Mouse (Mus musculus) T-helper 2 cell (primary cell): ENCODE data around the gene Cd6.

ENCODE experiments used
- in situ Hi-C: fragments of 300-600 bp; cut with MboI, MseI; formaldehyde crosslinking; loops from one replicate; pipeline ENCODE4 v1.15.1; 2025; ENCODE audit warnings: high pct_unique_total_duplicates

The Cd6 gene

DNA sequence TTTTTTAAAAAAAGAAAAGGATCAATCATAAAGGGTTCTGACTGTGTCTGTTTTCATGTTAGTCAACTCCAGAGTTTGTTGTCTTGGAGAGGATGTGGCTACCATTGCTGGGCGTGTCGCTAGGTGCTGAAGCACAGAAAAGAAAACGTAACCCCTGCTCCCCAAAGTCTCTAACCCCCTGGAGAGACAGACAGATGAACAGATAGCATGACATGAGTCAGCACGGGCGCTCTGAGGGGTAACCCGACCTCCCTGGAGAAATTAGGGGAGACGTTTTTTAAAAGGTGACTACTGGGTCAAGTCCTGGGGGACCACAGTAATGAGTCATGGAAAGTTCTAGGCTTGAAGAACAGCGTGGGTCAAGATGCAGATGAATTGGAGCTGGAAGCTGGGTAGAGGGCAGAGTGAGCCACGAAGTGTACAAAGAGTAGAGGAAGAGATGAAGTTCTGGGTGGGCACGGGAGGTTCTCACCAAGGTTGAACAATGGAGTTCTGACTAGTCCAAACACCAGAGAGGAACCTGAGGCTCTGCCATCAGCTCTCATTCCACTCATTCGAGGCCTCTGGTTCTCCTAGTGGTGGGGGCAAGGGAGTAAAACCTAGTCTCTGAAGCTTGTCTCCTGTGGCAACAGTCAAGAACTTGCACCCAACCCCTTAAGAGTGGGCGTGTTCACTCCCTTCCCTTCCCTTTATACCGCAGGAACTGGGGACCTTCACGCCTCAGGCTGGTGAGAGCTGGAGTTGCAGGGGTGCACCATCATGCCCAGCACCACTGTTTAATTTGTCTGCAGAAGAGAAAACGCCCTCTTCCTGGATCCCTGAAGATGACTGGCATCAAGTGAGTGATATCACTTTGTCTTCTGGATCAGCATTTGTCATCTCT, 9.4 kb upstream of the Cd6 start, which contains the start of gene Slc15a3:
Slc15a3 (plus strand) TSS at position 718 of the 883 bp plus-strand sequence.
- in situ Hi-C loops, result loop anchor here (5.0 kb wide), 1 partner anchor 38 kb away; no protein-coding TSS in a partner anchor

DNA sequence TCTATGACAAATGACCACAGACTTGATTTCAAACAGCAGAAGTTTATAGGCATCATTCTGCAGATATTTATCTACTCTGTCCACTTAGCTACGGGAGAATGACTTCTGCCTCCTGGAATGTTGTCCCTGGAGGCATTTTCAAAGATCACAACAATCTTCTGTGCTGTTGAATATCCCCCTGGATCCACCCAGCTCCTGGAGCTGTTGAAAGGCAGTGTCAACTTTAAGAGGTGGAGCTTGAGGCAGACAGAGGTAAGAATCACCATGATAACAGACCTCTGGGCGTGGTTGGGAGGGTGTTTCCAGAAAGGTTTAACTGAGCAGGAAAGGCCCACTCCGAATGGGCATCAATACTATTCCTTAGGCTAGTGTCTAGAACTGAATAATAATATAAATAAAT, 5.8 kb upstream of the Cd6 start:
- in situ Hi-C loops, result loop anchor here (5.0 kb wide), 1 partner anchor 42 kb away; no protein-coding TSS in a partner anchor

DNA sequence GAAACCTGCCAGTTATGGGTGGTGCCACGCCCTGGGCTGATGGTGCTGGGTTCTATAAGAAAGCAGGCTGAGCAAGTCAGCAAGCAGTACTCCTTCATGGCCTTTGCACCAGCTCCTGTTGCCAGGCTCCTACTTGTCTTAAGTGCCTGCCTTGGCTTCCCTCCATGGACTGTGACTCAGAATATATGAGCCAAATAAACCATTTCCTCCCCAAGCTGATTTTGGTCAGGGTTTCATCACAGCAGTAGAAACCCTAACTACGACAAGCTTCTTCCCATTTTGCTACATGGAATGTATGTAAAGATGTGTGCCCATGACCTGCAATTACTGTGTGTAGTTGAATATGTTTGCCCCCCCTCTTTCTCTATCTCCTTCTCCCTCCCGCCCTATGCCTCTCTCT, 3.8 kb upstream of the Cd6 start:
- in situ Hi-C loops, result no loop called here

DNA sequence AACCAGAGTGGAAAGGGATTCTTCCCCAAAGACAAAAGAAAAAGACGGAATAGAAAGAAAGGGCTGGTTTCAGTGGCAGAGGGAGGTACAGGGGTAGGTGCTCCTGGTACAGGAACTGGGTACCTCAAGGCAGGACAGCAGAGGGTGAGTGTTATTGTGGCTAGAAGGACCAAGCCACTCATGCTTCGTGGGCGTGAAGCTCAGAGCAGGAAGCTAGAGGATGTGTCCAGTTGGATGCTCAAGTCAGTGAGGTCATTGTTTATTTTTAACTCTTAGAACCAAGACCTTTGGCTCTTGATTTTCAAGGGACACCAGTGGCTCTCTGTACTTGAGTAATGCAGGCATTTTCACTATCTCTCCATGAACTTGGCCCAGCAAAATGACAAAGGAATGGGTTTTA, 2.2 kb upstream of the Cd6 start:
- in situ Hi-C loops, result no loop called here

DNA sequence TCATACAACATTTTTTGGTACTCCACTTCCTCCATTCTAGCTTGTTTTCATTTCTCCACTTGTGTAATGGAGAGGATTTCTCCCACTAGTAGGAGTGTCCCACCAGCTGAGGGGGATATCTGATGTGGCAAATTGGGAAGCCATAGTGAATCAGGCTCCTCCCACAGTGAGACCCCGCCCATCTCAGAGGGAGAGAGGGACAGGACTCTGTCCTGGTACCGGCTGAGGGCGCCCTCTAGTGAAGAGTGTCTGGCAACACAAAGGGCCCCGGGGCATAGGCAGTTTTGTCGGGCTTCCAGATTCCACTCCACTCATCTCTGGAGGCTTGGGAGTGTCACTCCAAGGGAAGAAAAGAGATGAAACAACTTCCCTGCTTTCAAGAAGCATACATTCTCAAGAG, 1.6 kb upstream of the Cd6 start:
- in situ Hi-C loops, result no loop called here

DNA sequence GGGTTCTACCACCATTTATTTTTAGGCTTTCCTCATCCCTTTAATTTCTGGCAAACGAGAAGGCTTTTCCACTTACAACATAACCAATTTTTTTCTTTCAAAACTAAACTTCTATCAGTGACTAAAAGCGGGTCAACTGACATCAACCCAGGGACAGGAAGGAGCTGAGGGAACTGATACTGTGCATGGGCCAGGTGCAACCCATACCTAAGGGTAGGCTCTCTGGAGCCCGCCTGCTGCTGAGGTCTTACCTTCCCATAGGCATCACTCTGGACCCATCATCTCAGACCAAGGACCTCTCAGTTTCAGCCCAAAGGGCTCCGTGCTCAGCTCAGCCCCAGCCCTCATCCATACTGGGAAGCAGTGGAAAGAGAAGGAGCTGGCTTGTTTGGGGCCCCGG, 1.5 kb downstream of the Cd6 start:
- in situ Hi-C loops, result loop anchor here (5.0 to 10.0 kb wide), 2 partner anchors 91 to 1796 kb away; partner anchors contain the start of gene Cd5

DNA sequence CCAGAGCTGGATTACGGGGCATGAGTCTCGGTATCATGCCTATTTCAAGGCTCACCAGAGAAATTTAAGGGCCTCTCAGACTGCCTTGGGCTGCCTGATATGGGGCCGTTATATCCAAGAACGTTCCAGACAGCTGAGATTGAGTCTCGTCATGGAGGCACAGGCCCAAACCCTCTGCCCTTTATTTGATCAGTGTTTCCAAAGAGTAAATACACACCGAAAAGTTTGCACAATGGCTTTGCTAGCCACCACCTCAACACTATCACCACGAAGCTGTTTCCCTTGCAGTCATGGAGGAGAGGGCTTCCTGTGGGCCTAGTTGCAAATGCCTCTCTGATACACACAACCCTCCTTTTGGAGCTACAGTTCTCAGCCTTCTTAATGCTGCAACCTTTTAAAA, 5.8 kb downstream of the Cd6 start:
- in situ Hi-C loops, result loop anchor here (10.0 kb wide), 1 partner anchor 1801 kb away; no protein-coding TSS in a partner anchor

DNA sequence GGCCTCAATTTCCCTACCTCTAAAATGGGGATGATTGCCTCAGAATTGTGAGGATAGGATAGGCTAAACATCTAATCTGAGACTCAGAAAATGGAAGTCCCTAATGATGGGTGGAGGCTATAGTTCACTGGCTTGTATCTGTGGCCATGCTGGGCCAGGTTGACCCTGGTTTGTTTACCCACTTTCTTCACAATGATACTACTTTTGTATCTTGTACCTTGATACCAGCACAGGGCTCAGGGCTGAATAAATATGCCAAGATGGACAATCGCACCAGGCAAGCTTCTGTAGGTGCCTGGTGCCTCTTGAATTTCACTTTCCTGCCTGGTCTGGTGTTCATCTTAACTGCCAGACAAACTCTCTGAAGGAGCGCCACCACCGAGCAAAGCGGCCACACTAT, 7.3 kb downstream of the Cd6 start:
- in situ Hi-C loops, result loop anchor here (10.0 kb wide), 1 partner anchor 1802 kb away; no protein-coding TSS in a partner anchor

DNA sequence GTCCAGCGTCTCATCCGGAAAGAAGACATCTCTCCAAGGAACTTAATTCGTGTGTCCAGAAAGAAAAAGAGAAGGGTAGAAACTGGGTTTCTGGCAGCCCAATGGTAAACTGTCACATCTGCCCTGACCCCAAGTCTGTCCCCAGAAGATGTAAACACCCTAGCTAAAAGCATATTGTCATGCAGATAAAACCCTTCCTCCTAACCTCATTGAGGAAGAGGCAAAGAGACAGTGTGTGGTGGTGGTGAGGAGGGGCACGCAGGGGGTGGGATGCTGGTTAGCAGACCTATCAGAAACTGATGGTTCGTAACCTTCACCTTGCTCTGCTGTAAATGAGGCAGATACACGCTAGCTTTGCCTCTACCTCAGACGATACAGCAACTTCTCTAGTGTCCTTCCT, 8.5 kb downstream of the Cd6 start:
- in situ Hi-C loops, result loop anchor here (10.0 kb wide), 1 partner anchor 1803 kb away; no protein-coding TSS in a partner anchor

DNA sequence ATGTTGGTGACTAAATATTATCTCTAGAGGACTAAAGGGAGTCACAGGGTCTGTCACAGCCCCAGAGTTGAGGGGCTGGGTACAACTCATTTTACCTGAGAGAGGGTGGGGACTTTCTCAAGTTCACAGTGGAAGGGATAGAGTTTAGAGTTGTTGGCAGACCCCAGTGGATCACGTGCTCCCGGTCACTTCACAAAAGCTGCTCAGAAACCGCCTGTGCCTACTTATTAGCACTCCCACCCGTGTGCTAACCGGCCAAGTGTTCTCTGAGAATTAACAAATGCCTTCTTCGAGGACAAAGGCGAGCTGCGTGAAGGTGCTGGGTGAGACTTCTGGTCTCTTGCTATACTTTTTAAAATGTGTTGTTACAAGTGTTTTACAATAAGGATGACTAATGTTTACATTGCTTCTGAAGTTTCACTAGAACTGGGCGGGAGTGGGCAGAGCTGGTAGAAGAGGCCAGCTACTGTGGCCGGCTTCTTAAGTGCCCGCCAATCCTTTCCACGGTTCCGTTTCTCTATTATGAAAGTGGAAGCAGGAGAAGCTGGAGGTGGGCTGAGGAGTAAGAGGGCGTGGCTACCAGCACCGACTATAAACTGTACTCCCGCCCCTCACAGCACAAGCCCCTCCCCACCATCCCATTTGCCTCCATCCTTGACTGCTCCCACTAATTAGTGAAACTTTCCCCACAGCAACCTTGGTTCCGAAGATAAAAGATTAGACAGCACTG, 11.5 kb downstream of the Cd6 start:
- in situ Hi-C loops, result no loop called here

DNA sequence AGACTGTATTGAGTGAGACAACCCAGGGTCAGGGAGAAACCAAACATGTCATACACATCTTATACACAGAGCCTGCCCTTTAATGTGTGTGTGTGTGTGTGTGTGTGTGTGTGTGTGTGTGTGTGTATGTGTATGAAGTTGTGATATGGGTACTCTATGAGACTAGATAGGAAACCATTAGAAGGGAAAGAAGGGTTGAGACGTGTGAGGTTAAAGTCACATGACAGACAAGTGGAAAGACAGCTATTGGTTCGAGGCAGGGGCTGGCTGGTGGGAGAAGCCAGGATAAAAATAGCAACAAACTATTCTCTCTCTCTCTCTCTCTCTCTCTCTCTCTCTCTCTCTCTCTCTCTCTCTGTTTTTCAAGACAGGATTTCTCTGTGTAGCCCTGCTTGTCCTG, 13.4 kb downstream of the Cd6 start:
- in situ Hi-C loops, result no loop called here

DNA sequence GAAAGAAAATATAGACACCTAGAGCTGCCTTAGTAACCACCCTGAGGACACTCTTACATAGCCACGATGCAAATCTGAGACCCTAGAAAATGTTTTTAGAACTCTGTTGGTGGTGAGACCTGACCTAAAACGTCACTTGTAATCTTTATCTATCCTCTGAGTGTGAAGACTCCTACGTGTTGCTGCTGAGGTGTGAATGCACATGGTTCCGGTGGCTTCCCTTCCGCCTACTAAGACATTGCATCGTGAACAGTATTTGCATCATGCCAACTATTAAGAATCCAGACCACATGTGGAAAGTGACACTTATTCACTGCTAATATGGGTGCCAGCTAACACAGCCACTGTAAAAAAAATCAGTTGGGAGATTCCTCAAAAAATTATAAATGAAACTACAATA, 14.0 kb downstream of the Cd6 start:
- in situ Hi-C loops, result no loop called here

DNA sequence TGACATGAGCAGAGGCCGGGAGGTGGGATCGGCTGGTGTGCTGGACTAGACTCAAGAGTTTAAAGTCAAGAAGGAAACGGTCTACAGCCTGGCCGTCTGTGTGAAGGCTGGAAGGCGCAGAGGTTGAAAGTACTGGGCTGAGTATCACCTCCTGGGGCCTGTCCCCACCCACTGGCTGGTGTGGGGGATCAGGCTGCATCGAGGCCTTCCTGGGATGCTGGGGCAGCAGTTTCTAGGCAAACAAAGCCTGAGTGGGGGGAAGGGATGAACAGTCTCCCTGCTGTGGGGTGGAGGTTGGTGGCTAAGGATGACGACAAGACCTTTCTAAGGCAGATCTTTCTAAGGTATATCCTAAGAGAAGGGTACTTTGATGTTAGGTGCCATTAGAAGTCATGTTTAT, 16.0 kb downstream of the Cd6 start:
- in situ Hi-C loops, result no loop called here

DNA sequence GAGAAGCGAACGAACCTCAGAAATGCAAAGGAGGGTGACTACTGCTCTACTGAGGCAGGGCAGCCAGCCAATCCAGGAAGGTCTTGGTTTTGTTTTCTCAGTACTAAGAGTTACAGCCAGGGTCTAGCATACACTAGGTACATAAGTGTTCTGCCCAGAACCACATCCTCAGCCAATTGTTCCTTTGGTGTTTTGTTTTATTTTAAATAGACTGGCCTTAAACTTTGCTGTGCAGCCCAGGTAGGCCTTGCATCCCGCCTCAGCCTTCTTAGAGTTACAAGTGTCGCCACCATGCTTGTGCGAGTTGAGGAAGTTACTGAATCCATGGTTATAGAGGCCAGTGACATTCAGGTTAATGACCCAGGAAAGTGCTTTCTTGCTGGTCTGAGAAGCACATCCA, 16.8 kb downstream of the Cd6 start:
- in situ Hi-C loops, result no loop called here

DNA sequence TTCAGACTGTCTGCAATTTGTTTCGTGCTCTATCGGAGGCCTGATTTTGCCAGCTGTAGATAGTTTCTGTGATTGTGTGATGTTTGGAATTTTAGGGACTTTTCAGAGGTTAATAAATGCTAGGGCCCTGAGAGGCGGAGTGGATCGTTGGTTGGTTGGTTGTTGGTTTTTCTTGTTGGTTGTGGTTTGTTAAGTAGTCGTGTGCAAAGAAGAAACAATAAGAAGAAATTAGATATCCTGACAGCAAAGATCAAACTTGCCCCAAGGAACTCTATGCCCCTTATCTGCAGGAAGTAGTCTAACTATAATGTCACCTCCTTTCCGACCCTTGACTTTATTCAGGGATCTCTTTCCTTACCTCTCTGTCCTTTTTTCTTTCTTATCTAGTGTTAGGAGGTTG, 18.4 kb downstream of the Cd6 start:
- in situ Hi-C loops, result no loop called here

DNA sequence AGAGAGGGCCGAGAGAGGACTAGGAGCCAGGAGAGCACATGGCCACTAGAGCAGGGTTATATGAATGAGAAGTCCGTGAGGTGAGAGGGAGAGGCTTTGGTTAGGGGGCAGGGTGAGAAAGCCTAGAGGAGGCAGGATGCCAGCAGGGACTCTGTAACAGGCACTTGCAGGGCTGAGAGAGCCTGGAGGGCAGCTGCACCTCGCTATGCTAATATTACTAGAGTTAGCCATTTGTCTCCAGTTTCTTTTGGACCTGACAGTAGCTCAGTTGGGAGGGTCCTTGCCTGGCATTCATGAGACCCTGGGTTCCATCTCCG, 19.7 kb downstream of the Cd6 start:
- in situ Hi-C loops, result no loop called here

DNA sequence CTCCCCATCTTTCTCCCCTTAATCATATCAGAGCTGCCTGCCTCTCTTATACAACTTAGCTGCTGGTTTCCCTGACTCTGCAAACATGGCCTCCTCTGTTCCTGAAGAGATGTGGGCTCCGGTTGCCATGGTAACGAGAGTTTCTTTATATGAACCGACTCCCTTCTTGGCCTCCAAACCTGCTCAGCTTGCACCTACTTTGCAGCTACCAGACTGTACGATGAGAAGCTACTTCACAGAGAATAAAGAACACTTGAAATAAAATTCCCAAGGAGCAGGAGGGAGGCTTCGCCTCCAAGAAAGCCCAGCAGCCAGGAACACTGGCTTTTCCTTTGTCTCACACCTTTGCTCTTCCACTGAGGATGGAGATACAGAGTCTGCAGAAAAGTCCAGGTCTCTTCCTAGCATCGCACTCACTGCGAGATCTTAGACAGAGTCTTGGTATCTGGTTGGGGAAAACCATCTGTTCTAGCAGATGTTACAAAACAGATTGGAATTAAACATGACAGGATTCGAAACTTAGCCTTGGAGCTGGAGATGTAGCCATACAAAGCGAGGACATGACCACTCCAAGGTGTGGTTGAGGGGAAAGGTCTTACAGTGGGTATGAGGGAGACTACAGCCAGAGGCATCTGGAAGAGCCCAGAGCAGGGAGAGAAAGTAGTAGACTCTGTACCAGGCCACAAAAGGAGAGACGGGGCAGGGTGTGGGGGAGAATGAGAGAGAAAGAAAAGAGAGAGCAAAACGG, 20.3 kb downstream of the Cd6 start:
- in situ Hi-C loops, result no loop called here

DNA sequence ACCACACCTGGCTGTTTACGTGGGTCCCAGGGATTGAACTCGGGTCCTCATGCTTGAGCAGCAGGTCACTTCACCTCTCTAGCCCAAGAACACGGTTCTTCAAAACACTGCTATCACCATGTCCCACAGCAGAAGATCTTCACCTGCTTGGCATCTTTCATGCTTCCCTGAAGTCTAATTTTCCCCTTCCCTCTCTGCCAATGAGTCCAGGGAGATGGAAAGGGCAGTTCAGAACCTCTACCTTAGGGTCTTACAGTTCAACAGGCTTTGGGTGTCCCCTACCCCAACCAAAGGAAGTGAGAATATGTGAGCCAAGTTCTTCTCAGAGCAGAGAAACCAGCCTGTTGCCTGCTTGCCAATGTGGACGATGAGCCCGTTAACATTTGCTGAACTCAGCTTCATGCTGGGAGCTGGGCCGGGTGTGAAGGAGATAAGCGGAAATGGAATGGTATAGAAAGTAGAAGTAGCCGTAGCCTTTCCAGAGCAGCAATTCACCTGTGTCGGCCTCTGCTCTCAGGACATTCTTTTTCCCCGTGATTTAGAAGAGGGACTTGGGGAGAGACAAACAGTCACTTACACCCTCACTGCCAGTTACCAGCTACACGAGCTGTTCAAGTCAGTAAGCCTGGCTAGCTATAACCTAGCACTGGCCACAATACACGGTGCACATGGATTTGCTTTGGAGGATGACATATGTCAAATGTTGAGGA, 21.2 kb downstream of the Cd6 start:
- in situ Hi-C loops, result no loop called here

DNA sequence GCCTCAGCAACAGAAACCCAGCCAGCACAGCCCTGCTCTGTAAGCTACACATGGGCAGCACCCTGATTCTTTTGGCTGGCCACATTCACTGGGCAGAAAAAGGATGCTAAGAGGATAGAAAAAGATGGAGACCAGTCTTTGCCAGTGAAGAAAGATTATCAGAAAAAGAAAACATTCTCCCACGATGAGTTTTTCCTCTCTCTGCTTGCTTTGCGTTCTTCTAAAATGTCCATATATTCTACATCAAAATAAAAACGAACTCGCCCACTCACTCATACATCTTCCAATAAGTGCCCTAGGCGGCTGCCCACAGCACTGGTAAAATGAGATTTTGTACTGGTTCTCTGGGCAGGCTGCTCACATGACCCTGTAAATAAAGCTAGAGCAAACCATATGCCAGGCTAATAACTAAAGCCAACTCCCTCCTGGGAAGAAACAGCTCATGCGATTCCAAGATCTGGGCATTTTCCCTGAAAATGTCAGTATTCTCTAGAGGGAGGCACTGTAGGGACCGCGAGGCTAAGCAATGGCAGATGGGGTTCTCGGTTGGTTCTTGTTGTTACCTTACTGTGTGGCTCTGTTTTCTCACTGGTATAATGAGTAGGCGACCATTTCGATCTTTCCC, 24.1 kb downstream of the Cd6 start:
- in situ Hi-C loops, result no loop called here

DNA sequence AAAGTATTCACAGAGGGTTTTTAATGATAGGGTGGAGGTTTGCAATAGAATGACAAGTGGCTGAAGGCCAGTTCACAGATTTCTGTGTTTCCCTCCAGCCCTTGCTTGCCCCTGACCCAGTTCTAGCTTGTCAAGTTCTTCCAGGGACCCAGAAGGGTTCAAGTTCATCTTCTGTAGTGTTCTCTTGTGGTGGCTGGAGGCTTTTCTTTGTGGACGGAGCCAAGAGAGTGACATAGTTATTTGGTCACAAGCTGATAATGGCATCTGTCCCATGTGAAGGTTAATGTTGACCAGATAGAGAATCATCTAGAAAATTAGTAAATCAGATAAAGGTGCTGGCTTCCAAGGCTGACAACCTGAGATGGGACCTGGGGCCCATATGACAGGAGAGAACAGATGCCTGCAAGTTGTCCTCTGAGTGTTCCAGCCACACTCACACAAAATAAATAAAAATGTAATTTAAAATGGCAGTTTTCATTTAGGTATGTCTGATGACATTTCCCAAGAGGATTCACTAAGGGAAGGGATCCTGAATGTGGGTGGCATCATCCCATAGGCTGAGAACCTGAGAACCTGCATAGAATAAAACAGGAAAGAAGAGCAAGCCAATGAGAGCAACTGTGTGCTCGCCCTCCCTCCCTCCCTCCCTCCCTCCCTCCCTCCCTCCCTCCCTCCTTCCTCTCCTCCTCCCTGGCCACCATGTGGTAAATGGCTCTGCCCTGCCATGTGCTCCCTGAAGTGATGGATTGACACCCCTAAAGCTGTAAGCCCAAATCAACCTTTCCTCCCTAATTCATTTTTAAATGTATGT, 24.8 kb downstream of the Cd6 start:
- in situ Hi-C loops, result loop anchor here (5.0 kb wide), 1 partner anchor 67 kb away; no protein-coding TSS in a partner anchor
